Mouse (Mus musculus): ENCODE measurements around the gene Nxn. TPM values are rescaled to one million over a fixed set of nuclear protein-coding genes. Genes with fewer than 3 reads are reported as not detected.
A peak's percentile ranks its signal among the peaks of the same experiment; 100 is the strongest.

Gene Nxn
- polyA plus RNA-seq, 1 experiment from 2014 or later = 2.6 TPM

- ATAC-seq (no peak), DNase-seq (no peak)
- Histone ChIP-seq H3K27ac (ENCODE audit: low read depth) (no peak overlapping the region), H3K27me3 (ENCODE audit: insufficient read depth, low read length) (no peaks in the 10 kb centered on the region), H3K4me3 (ENCODE audit: low read depth, low read length) (no peak overlapping the region), H3K4me2 (ENCODE audit: low read depth, low read length) (no peak overlapping the region), H3K9ac (replicated peaks) (no peak overlapping the region), H3K36me3 (replicated peaks; ENCODE audit: insufficient read depth, low read length) (no peaks in the 10 kb centered on the region), H3K9me3 (ENCODE audit: low read length) (no peaks in the 10 kb centered on the region), H3K4me1 (ENCODE audit: insufficient read depth) (no peaks in the 10 kb centered on the region)
- WGBS (ENCODE audit: insufficient replicate concordance) = 74% methylated on average over 3 of the region's 3 CpGs
- TF ChIP-seq CTCF (IDR thresholded peaks at IDR 0.05; ENCODE audit: low read depth) = no peak
- TF ChIP-seq EP300 (IDR thresholded peaks at IDR 0.05; ENCODE audit: low read depth) = no peak
Measured at GRCm38 (mm10) chr11:76385746-76386145, 13.2 kb downstream of the Nxn start.

GRCm38 (mm10) chr11:76385017-76385416 lies 13.9 kb downstream of the Nxn start:
- no peak overlapping the region for H3K27ac ChIP-seq (ENCODE audit: low read depth)
- TF ChIP-seq CTCF (IDR thresholded peaks at IDR 0.05; ENCODE audit: low read depth) (no peak), EP300 (IDR thresholded peaks at IDR 0.05; ENCODE audit: low read depth) (no peak)
- no peaks in the 10 kb centered on the region for H3K27me3 ChIP-seq (ENCODE audit: insufficient read depth, low read length)
- no peak overlapping the region for H3K9ac ChIP-seq (replicated peaks)
- H3K4me2 ChIP-seq (ENCODE audit: low read depth, low read length) = no peak overlapping the region
- H3K36me3 ChIP-seq (replicated peaks; ENCODE audit: insufficient read depth, low read length) = no peaks in the 10 kb centered on the region
- 78% methylated on average over 4 of the region's 4 CpGs for WGBS (ENCODE audit: insufficient replicate concordance)
- DNase-seq (no peak), ATAC-seq (no peak)
- H3K4me3 ChIP-seq (ENCODE audit: low read depth, low read length) = no peak overlapping the region
- no peaks in the 10 kb centered on the region for H3K9me3 ChIP-seq (ENCODE audit: low read length)
- no peaks in the 10 kb centered on the region; the same call in 1 of the 2 replicates for H3K4me1 ChIP-seq (ENCODE audit: insufficient read depth)

- Histone ChIP-seq H3K36me3 (replicated peaks; ENCODE audit: insufficient read depth, low read length) (no peaks in the 10 kb centered on the region), H3K9me3 (ENCODE audit: low read length) (no peaks in the 10 kb centered on the region), H3K27ac (ENCODE audit: low read depth) (no peak overlapping the region), H3K4me1 (ENCODE audit: insufficient read depth) (peaks cover 3% of the 10 kb centered on the region; the same call in 1 of the 2 replicates), H3K4me3 (ENCODE audit: low read depth, low read length) (no peak overlapping the region), H3K27me3 (ENCODE audit: insufficient read depth, low read length) (no peaks in the 10 kb centered on the region), H3K4me2 (ENCODE audit: low read depth, low read length) (no peak overlapping the region), H3K9ac (replicated peaks) (no peak overlapping the region)
- 86% methylated on average over 5 of the region's 5 CpGs for WGBS (ENCODE audit: insufficient replicate concordance)
- TF ChIP-seq EP300 (IDR thresholded peaks at IDR 0.05; ENCODE audit: low read depth) = no peak
- no peak for TF ChIP-seq CTCF (IDR thresholded peaks at IDR 0.05; ENCODE audit: low read depth)
- ATAC-seq = no peak
- DNase-seq = no peak
Measured at GRCm38 (mm10) chr11:76384307-76384706, 14.6 kb downstream of the Nxn start.

- TF ChIP-seq EP300 (IDR thresholded peaks at IDR 0.05; ENCODE audit: low read depth) = no peak
- TF ChIP-seq CTCF (IDR thresholded peaks at IDR 0.05; ENCODE audit: low read depth) = no peak
- Histone ChIP-seq H3K9ac (replicated peaks) (no peak overlapping the region), H3K4me1 (ENCODE audit: insufficient read depth) (peaks cover 3% of the 10 kb centered on the region; the same call in 1 of the 2 replicates), H3K27me3 (ENCODE audit: insufficient read depth, low read length) (no peaks in the 10 kb centered on the region), H3K4me2 (ENCODE audit: low read depth, low read length) (no peak overlapping the region), H3K27ac (ENCODE audit: low read depth) (no peak overlapping the region), H3K4me3 (ENCODE audit: low read depth, low read length) (no peak overlapping the region), H3K9me3 (ENCODE audit: low read length) (no peaks in the 10 kb centered on the region), H3K36me3 (replicated peaks; ENCODE audit: insufficient read depth, low read length) (no peaks in the 10 kb centered on the region)
- 80% methylated on average over 13 of the region's 13 CpGs for WGBS (ENCODE audit: insufficient replicate concordance)
- DNase-seq = no peak
- no peak for ATAC-seq
Measured at GRCm38 (mm10) chr11:76382711-76383324, 16.1 kb downstream of the Nxn start.

GRCm38 (mm10) chr11:76381201-76381885 lies 17.6 kb downstream of the Nxn start:
- no peak for ATAC-seq
- WGBS (ENCODE audit: insufficient replicate concordance) = 82% methylated on average over 15 of the region's 15 CpGs
- no peaks in the 10 kb centered on the region for H3K9me3 ChIP-seq (ENCODE audit: low read length)
- no peak for DNase-seq
- H3K4me1 ChIP-seq (ENCODE audit: insufficient read depth) = peaks cover 3% of the 10 kb centered on the region; the same call in 1 of the 2 replicates
- no peak overlapping the region for H3K4me2 ChIP-seq (ENCODE audit: low read depth, low read length)
- no peak overlapping the region for H3K4me3 ChIP-seq (ENCODE audit: low read depth, low read length)
- H3K36me3 ChIP-seq (replicated peaks; ENCODE audit: insufficient read depth, low read length) = no peaks in the 10 kb centered on the region
- H3K9ac ChIP-seq (replicated peaks) = no peak overlapping the region
- H3K27ac ChIP-seq (ENCODE audit: low read depth) = no peak overlapping the region
- no peak for TF ChIP-seq EP300 (IDR thresholded peaks at IDR 0.05; ENCODE audit: low read depth)
- no peak for TF ChIP-seq CTCF (IDR thresholded peaks at IDR 0.05; ENCODE audit: low read depth)
- no peaks in the 10 kb centered on the region for H3K27me3 ChIP-seq (ENCODE audit: insufficient read depth, low read length)

GRCm38 (mm10) chr11:76379921-76380544 lies 18.9 kb downstream of the Nxn start:
- H3K27me3 ChIP-seq (ENCODE audit: insufficient read depth, low read length) = no peaks in the 10 kb centered on the region
- peak overlapping the region; percentile 31; the same call in 1 of the 2 replicates for H3K27ac ChIP-seq (ENCODE audit: low read depth)
- no peak overlapping the region for H3K9ac ChIP-seq (replicated peaks)
- ATAC-seq (peak; percentile 56; the same call in 1 of the 2 replicates), DNase-seq (peak; percentile 24)
- H3K4me1 ChIP-seq (ENCODE audit: insufficient read depth) = peaks cover 3% of the 10 kb centered on the region; the same call in 1 of the 2 replicates
- no peak for TF ChIP-seq CTCF (IDR thresholded peaks at IDR 0.05; ENCODE audit: low read depth)
- TF ChIP-seq EP300 (IDR thresholded peaks at IDR 0.05; ENCODE audit: low read depth) = no peak
- H3K9me3 ChIP-seq (ENCODE audit: low read length) = no peaks in the 10 kb centered on the region
- no peak overlapping the region for H3K4me3 ChIP-seq (ENCODE audit: low read depth, low read length)
- WGBS (ENCODE audit: insufficient replicate concordance) = 47% methylated on average over 11 of the region's 11 CpGs
- H3K36me3 ChIP-seq (replicated peaks; ENCODE audit: insufficient read depth, low read length) = no peaks in the 10 kb centered on the region
- no peak overlapping the region for H3K4me2 ChIP-seq (ENCODE audit: low read depth, low read length)
